Mouse (Mus musculus) ES-E14 (cell line): Measurements from ENCODE around the gene Stip1.

Source experiments
- CHD2 ChIP-seq: IDR thresholded peaks from 2 replicates; pipeline ENCODE4 v1.6.1; 2014; ENCODE audit warnings: mild to moderate bottlenecking, low read depth, low read length, inconsistent platforms
- MAFK ChIP-seq: IDR thresholded peaks from 2 replicates; pipeline ENCODE4 v1.6.1; 2014; ENCODE audit warnings: mild to moderate bottlenecking, low read depth, low read length, inconsistent platforms; ENCODE audit not compliant: insufficient read depth
- ZC3H11A ChIP-seq: IDR thresholded peaks from 2 replicates; pipeline ENCODE4 v1.6.1; 2012; ENCODE audit warnings: low read depth, mild to moderate bottlenecking, inconsistent platforms, low read length, borderline replicate concordance
- ZNF384 ChIP-seq: IDR thresholded peaks from 2 replicates; pipeline ENCODE4 v1.6.1; 2012; ENCODE audit warnings: low read depth, low read length, inconsistent platforms

- TF ChIP-seq MAFK (no peak), ZNF384 (no peak), ZC3H11A (no peak), CHD2 (no peak)
Measured at GRCm38 (mm10) chr19:7068661-7069531, 29.1 kb upstream of the Stip1 start.
